Mouse (Mus musculus) MEL (cell line): ENCODE data around the gene Robo1. TPM values are rescaled to one million over a fixed set of nuclear protein-coding genes. Genes with fewer than 3 reads are reported as not detected.

ENCODE experiments used
- DNase-seq: peaks from one replicate; pipeline ENCODE4 v3.0.0; 2011; ENCODE audit warnings: low read depth, low spot score
- H3K27ac ChIP-seq: 2 replicates; pipeline ENCODE4 v1.5.1; 2012; ENCODE audit warnings: low read depth, mild to moderate bottlenecking, control low read depth, low read length, moderate library complexity; ENCODE audit not compliant: control insufficient read depth
- H3K27me3 ChIP-seq, 2 experiments: fragments of 150-350 bp in 1 of 2; sonication (generic) in 1 of 2; 2 replicates each; pipeline ENCODE4 v1.6.1; 2012; ENCODE audit warnings: low read length in 2 of 2, mild to moderate bottlenecking in 2 of 2, improper control_type of control experiment in 1 of 2, moderate library complexity in 1 of 2; ENCODE audit not compliant: insufficient read depth in 2 of 2, control insufficient read depth in 1 of 2
- H3K36me3 ChIP-seq, 2 experiments: 2 replicates each; pipeline ENCODE4 v1.6.1; 2012 to 2014; ENCODE audit warnings: low read length in 2 of 2, improper control_type of control experiment in 1 of 2, inconsistent platforms in 1 of 2, mild to moderate bottlenecking in 1 of 2; ENCODE audit not compliant: insufficient read depth in 2 of 2, control insufficient read depth in 1 of 2
- H3K4me1 ChIP-seq, 2 experiments: fragments of 150-350 bp in 1 of 2; sonication (generic) in 1 of 2; 2 replicates each; pipeline ENCODE4 v1.6.1; 2012; ENCODE audit warnings: low read length in 2 of 2, improper control_type of control experiment in 1 of 2, mild to moderate bottlenecking in 1 of 2; ENCODE audit not compliant: insufficient read depth in 2 of 2, control insufficient read depth in 1 of 2
- H3K4me3 ChIP-seq, 2 experiments: fragments of 150-350 bp in 1 of 2; sonication (generic) in 1 of 2; 2 replicates each; pipeline ENCODE4 v1.5.1; 2012; ENCODE audit warnings: low read depth in 2 of 2, low read length in 2 of 2, mild to moderate bottlenecking in 2 of 2, moderate library complexity in 2 of 2, control low read depth in 1 of 2, improper control_type of control experiment in 1 of 2; ENCODE audit not compliant: control insufficient read depth in 1 of 2, insufficient read depth in 1 of 2
- H3K79me2 ChIP-seq: 2 replicates; pipeline ENCODE4 v1.6.1; 2012; ENCODE audit warnings: mild to moderate bottlenecking, low read length, moderate library complexity; ENCODE audit not compliant: control insufficient read depth, poor library complexity, insufficient read depth
- H3K9ac ChIP-seq: 2 replicates; pipeline ENCODE4 v1.6.1; 2012; ENCODE audit warnings: low read depth, mild to moderate bottlenecking, control low read depth, low read length, moderate library complexity; ENCODE audit not compliant: control insufficient read depth, poor library complexity, severe bottlenecking
- H3K9me3 ChIP-seq: fragments of 150-350 bp; sonication (generic); replicated peaks from 2 replicates; pipeline ENCODE4 v1.6.1; 2012; ENCODE audit warnings: mild to moderate bottlenecking, low read length, improper control_type of control experiment, moderate library complexity; ENCODE audit not compliant: insufficient read depth
- CHD2 ChIP-seq: IDR thresholded peaks from 2 replicates; pipeline ENCODE4 v1.6.1; 2011; ENCODE audit warnings: low read length, improper control_type of control experiment
- E2F4 ChIP-seq: IDR thresholded peaks from 2 replicates; pipeline ENCODE4 v1.6.1; 2011; ENCODE audit warnings: low read depth, low read length, improper control_type of control experiment, borderline replicate concordance
- EP300 ChIP-seq, 2 experiments: IDR thresholded peaks; 2 replicates each; pipeline ENCODE4 v1.6.1; 2011; ENCODE audit warnings: improper control_type of control experiment in 2 of 2, low read length in 2 of 2, low read depth in 1 of 2, mild to moderate bottlenecking in 1 of 2
- ETS1 ChIP-seq: IDR thresholded peaks from 2 replicates; pipeline ENCODE4 v1.6.1; 2012; ENCODE audit warnings: low read depth, mild to moderate bottlenecking, inconsistent platforms, low read length, improper control_type of control experiment, moderate library complexity
- KAT2A ChIP-seq: conservative IDR thresholded peaks from 2 replicates; pipeline ENCODE4 v1.6.1; 2012; ENCODE audit warnings: low read depth, low read length, improper control_type of control experiment, inconsistent platforms
- MAFK ChIP-seq: IDR thresholded peaks from 2 replicates; pipeline ENCODE4 v1.6.1; 2011; ENCODE audit warnings: low read depth, mild to moderate bottlenecking, low read length, improper control_type of control experiment, borderline replicate concordance
- MAX ChIP-seq: IDR thresholded peaks from 2 replicates; pipeline ENCODE4 v1.6.1; 2011; ENCODE audit warnings: low read length, improper control_type of control experiment
- MEF2A ChIP-seq: IDR thresholded peaks from 2 replicates; pipeline ENCODE4 v1.6.1; 2014; ENCODE audit warnings: low read depth, mild to moderate bottlenecking, inconsistent platforms, low read length, improper control_type of control experiment; ENCODE audit not compliant: poor library complexity, insufficient replicate concordance, severe bottlenecking; ENCODE audit errors: extremely low read depth
- MXI1 ChIP-seq: IDR thresholded peaks from 2 replicates; pipeline ENCODE4 v1.6.1; 2011; ENCODE audit warnings: mild to moderate bottlenecking, low read depth, low read length, improper control_type of control experiment
- MYB ChIP-seq: IDR thresholded peaks from 2 replicates; pipeline ENCODE4 v1.6.1; 2011; ENCODE audit warnings: mild to moderate bottlenecking, low read depth, low read length, improper control_type of control experiment
- MYC ChIP-seq: IDR thresholded peaks from 2 replicates; pipeline ENCODE4 v1.6.1; 2011; ENCODE audit warnings: low read depth, mild to moderate bottlenecking, low read length, improper control_type of control experiment, moderate library complexity
- NELFE ChIP-seq: IDR thresholded peaks from 2 replicates; pipeline ENCODE4 v1.6.1; 2011; ENCODE audit warnings: low read depth, low read length, improper control_type of control experiment
- NRF1 ChIP-seq: IDR thresholded peaks from 2 replicates; pipeline ENCODE4 v1.6.1; 2014; ENCODE audit warnings: low read depth, mild to moderate bottlenecking, inconsistent platforms, low read length, improper control_type of control experiment, moderate library complexity; ENCODE audit not compliant: poor library complexity, insufficient read depth, severe bottlenecking
- POLR2AphosphoS5 ChIP-seq: IDR thresholded peaks from 2 replicates; pipeline ENCODE4 v1.6.1; 2012; ENCODE audit warnings: low read depth, borderline replicate concordance, mild to moderate bottlenecking, inconsistent platforms, low read length, moderate library complexity, mixed read lengths
- RAD21 ChIP-seq: IDR thresholded peaks from 2 replicates; pipeline ENCODE4 v1.6.1; 2011; ENCODE audit warnings: mild to moderate bottlenecking, low read depth, low read length, improper control_type of control experiment
- SMC3 ChIP-seq: IDR thresholded peaks from 2 replicates; pipeline ENCODE4 v1.6.1; 2011; ENCODE audit warnings: low read depth, low read length, improper control_type of control experiment
- USF1 ChIP-seq: IDR thresholded peaks from 2 replicates; pipeline ENCODE4 v1.6.1; 2014; ENCODE audit warnings: low read depth, mild to moderate bottlenecking, inconsistent platforms, low read length, improper control_type of control experiment, moderate library complexity
- USF2 ChIP-seq, 2 experiments: IDR thresholded peaks; 2 replicates each; pipeline ENCODE4 v1.6.1; 2011 to 2012; ENCODE audit warnings: improper control_type of control experiment in 2 of 2, low read length in 2 of 2, borderline replicate concordance in 1 of 2, inconsistent platforms in 1 of 2, low read depth in 1 of 2, mild to moderate bottlenecking in 1 of 2; ENCODE audit not compliant: insufficient read depth in 1 of 2
- ZKSCAN1 ChIP-seq: IDR thresholded peaks from 2 replicates; pipeline ENCODE4 v1.6.1; 2012; ENCODE audit warnings: low read depth, mild to moderate bottlenecking, inconsistent platforms, low read length, improper control_type of control experiment, moderate library complexity
- ZMIZ1 ChIP-seq: IDR thresholded peaks from 2 replicates; pipeline ENCODE4 v1.6.1; 2012; ENCODE audit warnings: low read depth, mild to moderate bottlenecking, inconsistent platforms, low read length, improper control_type of control experiment, moderate library complexity
- ZNF384 ChIP-seq: IDR thresholded peaks from 2 replicates; pipeline ENCODE4 v1.6.1; 2012; ENCODE audit warnings: low read depth, mild to moderate bottlenecking, inconsistent platforms, low read length, improper control_type of control experiment
- polyA plus RNA-seq, 2 experiments: library from polyadenylated mRNA; stranded (reverse) in 1 of 2; unstranded in 1 of 2; fragments of >175 nt in 1 of 2; fragments of >200 nt in 1 of 2; gene quantifications; 2 replicates each; pipeline versions ENCODE4 v1.2.1 to v1.2.4; 2012; ENCODE audit warnings: low replicate concordance in 2 of 2, low read depth in 1 of 2; ENCODE audit not compliant: insufficient read length in 2 of 2, insufficient read depth in 1 of 2, missing spikeins in 1 of 2
- total RNA-seq: library from RNA; depleted of rRNA; stranded (reverse); fragments of 300-350 nt; gene quantifications from 2 replicates; pipeline ENCODE4 v1.2.3, GENCODE M21; 2012

Gene Robo1
- total and polyA plus RNA-seq, 3 experiments: not detected

- no peak overlapping the region for H3K4me3 ChIP-seq
- H3K79me2 ChIP-seq: no peaks in the 10 kb centered on the region
- H3K4me1 ChIP-seq: no peaks in the 10 kb centered on the region
- H3K9ac ChIP-seq: no peak overlapping the region
- H3K9me3 ChIP-seq: no peaks in the 10 kb centered on the region
- H3K27ac ChIP-seq: no peak overlapping the region
- TF ChIP-seq ETS1 (no peak), MAFK (no peak), MYC (no peak), POLR2AphosphoS5 (no peak), MXI1 (no peak), CHD2 (no peak), E2F4 (no peak), ZNF384 (no peak), USF1 (no peak), NELFE (no peak)
- DNase-seq: no peak
- no peaks in the 10 kb centered on the region for H3K27me3 ChIP-seq
- H3K36me3 ChIP-seq: no peaks in the 10 kb centered on the region
Measured at GRCm38 (mm10) chr16:72699238-72700006, 391.3 kb downstream of the Robo1 start.

- no peaks in the 10 kb centered on the region for H3K79me2 ChIP-seq
- no peaks in the 10 kb centered on the region for H3K36me3 ChIP-seq
- no peak overlapping the region for H3K4me3 ChIP-seq
- no peaks in the 10 kb centered on the region for H3K4me1 ChIP-seq
- no peaks in the 10 kb centered on the region for H3K9me3 ChIP-seq
- no peak overlapping the region for H3K27ac ChIP-seq
- H3K9ac ChIP-seq: no peak overlapping the region
- H3K27me3 ChIP-seq: no peaks in the 10 kb centered on the region
- TF ChIP-seq MYB (no peak), ZKSCAN1 (no peak), MAFK (no peak), MAX (no peak), EP300 (IDR thresholded peaks at IDR 0.05; ENCODE audit: low read depth in 1 of 2, low read length in 2 of 2) (no peak), USF2 (IDR thresholded peaks at IDR 0.05; ENCODE audit: borderline replicate concordance in 1 of 2, insufficient read depth in 1 of 2, low read depth in 1 of 2, low read length in 2 of 2) (no peak), ZMIZ1 (no peak), NELFE (no peak), NRF1 (no peak), SMC3 (no peak), KAT2A (no peak), RAD21 (no peak), MEF2A (no peak)
- DNase-seq: no peak
Measured at GRCm38 (mm10) chr16:72700297-72700696, 392.2 kb downstream of the Robo1 start.
